Mouse (Mus musculus): ENCODE measurements at regions not wholly inside any gene's neighbourhood (a gene's known extent, or its start where the extent isn't known, plus 50 kb on each side); places are given as distances from the start of the nearest gene placed in this dataset.

DNA sequence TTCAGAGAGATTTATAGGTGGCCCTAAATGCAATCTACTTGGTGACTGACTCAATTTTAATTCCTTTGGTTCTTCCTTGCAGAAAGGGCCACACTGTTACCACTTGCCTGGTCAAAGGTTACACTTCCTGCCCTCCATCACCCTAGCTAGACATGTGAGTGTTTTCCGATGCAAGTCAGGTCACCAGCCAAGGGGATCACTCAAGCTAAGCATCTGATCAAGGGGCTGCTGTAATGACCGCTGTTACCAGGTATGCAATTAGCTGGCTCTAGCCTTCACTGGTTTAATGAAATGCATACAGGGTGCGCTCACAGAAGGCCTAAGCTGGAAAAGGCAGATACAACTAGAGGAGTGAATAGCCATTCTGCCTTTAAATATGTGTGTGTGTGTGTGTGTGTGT, 105.1 kb downstream of the Mtx2 start:
- DNase-seq (ENCODE audit: low spot score), result no peak

GRCm38 (mm10) chr2:74933190-74933589, 107.6 kb downstream of the Mtx2 start:
- DNase-seq (ENCODE audit: low spot score), result peak; percentile 23

GRCm38 (mm10) chr2:74933771-74934170, 108.2 kb downstream of the Mtx2 start:
- no peak for DNase-seq (ENCODE audit: low spot score)

GRCm38 (mm10) chr2:74938711-74939110, 113.1 kb downstream of the Mtx2 start:
- DNase-seq (ENCODE audit: low spot score), result no peak

DNA sequence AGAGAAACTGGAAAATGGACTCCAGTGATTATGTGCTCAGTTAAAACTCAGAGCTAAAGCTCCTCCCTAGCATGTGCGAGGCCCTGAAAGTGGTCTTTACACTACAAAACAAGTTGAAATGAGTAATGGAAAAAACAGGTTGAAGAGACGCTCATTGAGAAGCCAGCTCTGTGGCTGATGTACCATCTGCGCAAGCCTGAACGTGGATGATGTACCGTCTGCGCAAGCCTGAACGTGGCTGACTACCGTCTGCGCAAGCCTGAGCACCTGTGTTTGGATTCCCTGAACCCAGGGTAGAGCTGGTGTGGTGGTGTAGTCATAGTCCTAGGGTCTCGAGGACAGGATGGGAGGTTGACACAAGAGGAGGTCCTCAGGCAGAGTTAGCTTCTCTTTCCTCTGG, 116.4 kb downstream of the Mtx2 start:
- DNase-seq (ENCODE audit: low spot score), result no peak

GRCm38 (mm10) chr2:74942611-74943198, 117.1 kb downstream of the Mtx2 start:
- DNase-seq (ENCODE audit: low spot score), result no peak

DNA sequence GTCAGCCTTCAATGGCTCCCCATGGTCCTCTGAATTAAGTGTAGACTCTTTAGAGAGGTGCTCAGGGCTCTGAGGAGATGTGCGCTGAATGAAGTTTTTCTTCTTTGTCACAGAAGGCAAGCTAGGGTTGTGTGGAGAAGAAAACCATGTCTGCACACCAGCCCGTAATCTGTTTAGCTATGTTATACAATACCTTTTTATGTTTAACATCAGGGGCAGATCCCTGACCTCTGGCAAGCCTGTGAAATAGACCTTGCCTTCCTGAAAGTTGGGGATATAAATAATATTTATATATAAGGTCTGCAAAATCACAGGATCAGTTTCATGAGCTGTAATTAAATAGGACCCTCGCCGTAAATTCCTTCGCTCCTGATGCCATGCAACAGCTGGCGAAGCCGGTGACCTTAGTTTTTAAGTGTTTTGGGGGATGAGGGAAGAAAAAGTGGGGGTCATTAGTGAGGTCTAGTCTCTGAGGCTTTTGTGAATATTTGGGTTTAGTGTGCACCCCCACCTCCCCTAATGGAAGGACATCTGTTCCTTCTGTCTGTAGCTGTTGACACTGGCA, 119.7 kb downstream of the Mtx2 start:
- no peak for DNase-seq (ENCODE audit: low spot score)

- DNase-seq (ENCODE audit: low spot score), result no peak
These were observed 126.0 kb downstream of the Mtx2 start for GRCm38 (mm10) chr2:74951401-74952260.

GRCm38 (mm10) chr2:74954101-74954500, 128.5 kb downstream of the Mtx2 start:
- DNase-seq (ENCODE audit: low spot score), result no peak

DNA sequence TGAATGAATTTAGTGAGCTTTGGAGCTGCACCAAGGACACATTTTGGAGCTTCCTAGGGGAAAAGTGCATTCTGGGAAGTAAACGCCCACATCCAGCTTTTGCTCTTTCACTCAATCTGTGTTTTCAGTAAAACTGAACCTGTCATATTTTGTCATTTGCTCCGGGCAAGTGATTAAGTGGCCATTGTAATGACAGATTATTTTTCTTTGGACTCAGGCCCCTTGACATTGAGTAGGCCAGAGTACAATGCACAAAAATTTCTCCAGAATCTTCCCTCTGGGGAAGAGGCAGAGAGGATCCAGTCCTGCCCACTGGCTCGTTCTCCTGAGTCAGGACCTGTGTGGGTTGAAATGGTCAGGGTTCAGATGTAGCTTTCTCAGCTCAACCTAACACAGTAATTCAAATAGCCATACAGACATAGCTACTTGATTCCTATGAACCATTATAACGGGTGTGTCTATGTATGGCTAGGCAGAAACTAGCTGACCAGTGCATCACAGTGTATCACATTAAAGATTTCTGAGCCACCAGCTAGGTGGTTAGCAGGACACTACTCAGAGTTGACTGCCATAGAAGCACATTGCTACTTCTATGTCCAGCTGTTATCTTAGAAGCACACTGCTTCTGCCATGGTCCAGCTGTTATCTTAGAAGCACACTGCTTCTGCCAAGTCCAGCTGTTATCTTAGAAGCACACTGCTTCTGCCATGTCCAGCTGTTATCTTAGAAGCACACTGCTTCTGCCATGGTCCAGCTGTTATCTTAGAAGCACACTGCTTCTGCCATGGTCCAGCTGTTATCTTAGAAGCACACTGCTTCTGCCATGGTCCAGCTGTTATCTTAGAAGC, 129.9 kb downstream of the Mtx2 start:
- no peak for DNase-seq (ENCODE audit: low spot score)

- DNase-seq (ENCODE audit: low spot score), result no peak
These were observed 130.5 kb downstream of the Mtx2 start for GRCm38 (mm10) chr2:74956129-74956450.

- DNase-seq (ENCODE audit: low spot score), result no peak
These were observed 131.0 kb downstream of the Mtx2 start for GRCm38 (mm10) chr2:74956556-74956955.

- no peak for DNase-seq (ENCODE audit: low spot score)
These were observed 134.3 kb downstream of the Mtx2 start for GRCm38 (mm10) chr2:74959936-74960335.

DNA sequence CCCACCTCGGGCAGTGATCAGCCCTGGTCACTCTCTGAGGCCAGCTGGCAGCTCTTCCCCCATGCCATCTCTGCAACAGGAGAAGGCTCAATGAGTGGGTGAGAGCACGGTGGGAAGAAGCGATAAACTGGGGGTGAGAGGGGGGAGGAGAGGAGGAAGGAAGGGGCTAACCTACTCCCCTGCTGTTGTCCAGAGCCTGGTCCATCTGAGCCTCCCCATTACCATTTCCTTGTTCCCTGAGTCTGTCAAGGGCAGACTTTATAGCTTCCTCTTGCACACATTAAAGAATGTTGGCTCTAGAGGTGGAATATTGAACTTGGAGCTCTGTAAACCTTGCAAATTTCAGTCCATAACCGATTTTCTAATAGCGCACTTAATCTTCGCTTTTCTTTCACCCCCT, 136.8 kb downstream of the Mtx2 start:
- no peak for DNase-seq (ENCODE audit: low spot score)

DNA sequence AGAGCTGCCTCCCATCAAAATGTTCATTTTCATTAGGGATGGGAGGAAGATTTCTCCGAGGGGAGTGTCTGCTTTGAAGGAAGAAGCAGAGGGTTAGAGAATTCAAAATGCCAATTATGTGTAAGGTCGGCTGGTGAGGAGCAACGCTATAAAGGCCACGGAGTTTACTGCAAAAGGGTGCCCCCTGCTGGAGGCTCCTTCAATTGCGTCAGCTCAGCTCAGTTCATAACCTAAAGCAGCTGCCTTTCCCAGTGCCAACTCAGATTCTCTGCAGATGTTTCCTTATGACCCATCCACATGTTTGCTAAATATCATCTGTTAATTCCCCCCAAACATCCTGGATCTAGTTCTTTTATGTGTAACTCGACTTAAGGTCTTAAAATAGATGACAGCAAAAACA, 138.8 kb downstream of the Mtx2 start:
- peak; percentile 88 for DNase-seq (ENCODE audit: low spot score)

GRCm38 (mm10) chr2:74964980-74965379, 139.4 kb downstream of the Mtx2 start:
- no peak for DNase-seq (ENCODE audit: low spot score)

DNA sequence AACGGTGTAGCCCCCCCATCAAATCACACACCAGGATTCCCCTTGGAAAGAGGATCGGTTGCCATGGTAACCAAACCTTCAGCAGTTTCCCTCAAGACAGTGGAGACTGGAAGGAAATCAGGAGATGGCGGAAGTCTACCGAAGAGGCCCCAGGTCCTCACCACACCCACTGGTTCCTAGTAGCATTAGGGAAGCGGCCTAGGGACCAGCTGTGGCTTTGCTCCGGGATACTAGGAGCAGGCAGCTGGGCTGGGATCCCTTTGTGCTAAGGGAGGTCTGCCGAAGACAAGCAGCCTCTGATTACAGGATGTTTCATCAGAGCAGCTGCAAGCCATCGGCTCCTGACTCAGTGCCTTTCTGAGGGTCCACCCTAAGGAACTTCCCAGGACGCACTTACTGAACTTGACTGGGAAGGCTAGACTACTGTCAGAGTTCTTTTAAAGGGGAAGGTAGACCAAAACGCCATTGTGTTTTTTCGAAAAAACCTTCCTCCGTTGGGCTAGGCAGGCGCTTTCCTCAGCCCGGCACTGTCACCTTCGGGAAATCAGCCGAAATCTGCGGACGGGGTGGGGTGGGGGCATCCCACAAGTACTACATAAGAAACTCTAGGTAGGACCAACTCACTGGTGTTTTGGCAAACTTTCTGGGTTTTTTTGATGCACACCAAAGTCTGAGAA, 139.9 kb downstream of the Mtx2 start:
- no peak for DNase-seq (ENCODE audit: low spot score)

DNA sequence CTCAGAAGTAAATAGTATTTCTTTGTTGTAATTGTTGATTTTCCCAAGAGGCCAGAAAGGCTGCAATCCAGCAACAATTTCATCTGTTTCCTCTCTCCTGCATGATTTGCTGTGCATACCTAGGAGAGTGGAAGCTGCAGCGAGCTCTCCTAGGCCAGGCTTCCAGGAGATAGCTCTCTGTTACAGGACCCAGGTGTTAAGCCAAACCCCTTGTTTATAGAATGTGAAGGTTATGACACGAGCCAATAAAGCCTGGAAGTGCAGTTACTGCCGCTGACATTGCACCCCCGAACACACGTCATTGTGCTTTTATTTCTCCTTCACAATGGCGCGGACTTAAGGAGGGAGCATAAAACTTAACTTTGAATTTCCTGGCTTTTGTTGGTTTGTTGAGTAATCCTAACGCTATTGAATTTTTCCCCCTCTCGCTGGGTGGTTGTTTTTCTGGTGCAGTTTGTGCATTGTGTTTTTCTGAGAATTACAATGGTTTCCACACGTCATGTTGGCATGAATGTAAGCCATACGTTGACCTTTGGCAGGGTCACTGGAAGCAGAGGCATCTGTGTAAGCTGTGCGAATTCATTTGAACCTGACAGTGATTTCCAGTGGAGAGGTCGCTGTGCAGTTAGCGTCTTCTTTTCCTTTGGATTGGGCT, 145.1 kb downstream of the Mtx2 start:
- no peak for DNase-seq (ENCODE audit: low spot score)

DNA sequence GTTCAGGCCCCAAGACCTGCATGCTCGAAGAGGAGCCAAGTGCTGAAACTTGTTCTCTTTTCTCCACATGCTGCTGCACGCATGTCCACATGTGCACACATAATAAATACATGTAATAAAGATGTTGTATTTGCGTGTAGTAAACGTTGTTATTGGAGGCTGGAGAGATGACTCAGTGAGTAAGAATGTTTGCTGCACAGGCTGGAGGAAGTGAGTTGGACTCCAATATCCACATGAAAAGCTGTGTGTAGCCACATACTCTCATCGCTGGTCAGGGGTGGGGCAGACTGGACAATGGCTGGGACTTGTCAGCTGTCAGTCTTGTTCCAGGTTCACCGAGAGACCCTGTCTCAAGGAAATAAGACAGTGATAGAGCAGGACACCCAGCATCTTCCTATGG, 147.8 kb downstream of the Mtx2 start:
- no peak for DNase-seq (ENCODE audit: low spot score)

DNA sequence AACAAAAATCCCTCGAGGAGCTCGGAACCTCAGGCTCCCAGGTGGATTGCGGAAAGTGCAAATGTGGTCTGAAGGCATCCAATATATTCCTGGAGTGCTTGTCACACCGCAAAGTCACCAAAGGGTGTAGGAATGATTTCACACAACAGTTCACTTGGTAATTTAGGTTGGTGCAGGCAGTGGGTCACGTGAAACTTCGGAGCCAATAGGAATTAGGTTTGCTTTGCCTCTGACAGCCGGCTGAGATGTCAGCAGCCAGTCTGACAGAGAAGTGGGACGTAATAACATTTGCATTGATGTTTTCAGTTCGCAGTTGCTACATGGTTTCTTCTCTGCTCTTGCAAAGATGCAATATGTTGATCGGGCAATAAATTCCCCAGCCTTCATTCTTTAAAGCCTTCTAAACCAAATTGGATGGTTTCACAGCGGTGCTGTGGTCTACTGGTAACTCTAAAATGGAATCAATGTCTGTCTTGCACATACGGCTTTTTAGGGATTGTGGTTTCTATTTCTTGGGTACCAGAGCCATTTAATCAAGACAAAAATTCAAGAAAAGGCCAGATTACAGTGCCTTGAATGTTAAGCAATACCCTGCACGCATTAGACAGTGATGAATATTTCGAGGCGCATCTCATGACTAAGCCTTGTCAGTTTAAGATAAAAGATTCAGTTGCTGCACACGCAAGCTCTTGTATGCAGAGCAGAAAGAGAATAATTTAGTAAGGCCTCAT, 149.2 kb downstream of the Mtx2 start:
- DNase-seq (ENCODE audit: low spot score), result no peak

GRCm38 (mm10) chr2:74977348-74977747, 151.7 kb downstream of the Mtx2 start:
- no peak for DNase-seq (ENCODE audit: low spot score)
